Mouse (Mus musculus) lung, postnatal 36 days (tissue): ENCODE data around the gene A3galt2.

Source experiments
- DNase-seq: peaks from one replicate; pipeline ENCODE4 v3.0.0; 2022; ENCODE audit warnings: mixed read lengths

Gene A3galt2

GRCm38 (mm10) chr4:128760029-128760428 lies 4.9 kb downstream of the A3galt2 start:
- DNase-seq, result no peak

GRCm38 (mm10) chr4:128766929-128767328 lies 11.8 kb downstream of the A3galt2 start:
- DNase-seq, result no peak

GRCm38 (mm10) chr4:128768120-128768519 lies 13.0 kb downstream of the A3galt2 start:
- no peak for DNase-seq

DNA sequence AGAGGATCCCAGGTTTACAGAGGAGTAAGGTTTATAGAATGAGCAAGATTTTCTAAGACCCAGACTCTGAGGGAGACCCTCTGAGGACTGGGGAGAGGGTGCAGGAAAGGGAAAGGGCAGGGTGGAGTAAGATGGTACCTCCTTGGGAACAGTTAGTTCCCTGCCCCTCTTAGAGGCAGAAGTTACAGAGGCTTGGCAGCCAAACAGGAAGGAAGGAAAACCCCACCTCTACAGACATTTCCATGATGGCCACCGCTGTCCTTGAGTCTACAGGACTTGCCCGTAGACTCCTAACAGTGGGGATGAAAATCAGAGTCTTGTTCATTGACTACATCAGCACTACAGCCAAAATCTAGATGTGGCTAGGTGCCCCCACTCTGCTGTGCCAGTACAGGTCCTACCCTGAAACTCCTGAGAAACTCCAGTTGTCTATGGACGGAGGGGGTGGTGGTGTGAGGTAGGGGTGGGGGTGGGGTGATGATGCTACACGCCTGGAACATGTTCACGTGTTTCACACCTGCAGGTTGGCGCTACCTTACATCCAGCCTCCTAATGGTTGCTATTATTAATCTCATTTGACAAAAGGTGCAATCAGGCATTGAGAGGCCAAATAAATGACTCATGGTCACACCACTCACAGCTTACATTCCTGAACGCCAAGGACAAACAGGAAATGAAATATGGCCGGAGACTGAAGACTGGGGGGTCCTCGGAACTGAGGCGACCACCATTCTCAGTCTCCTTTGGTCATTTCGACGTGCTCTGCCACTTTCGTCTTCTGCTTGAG lies 14.6 kb downstream of the A3galt2 start:
- peak; percentile 50 for DNase-seq

- no peak for DNase-seq
These were observed 15.5 kb downstream of the A3galt2 start for GRCm38 (mm10) chr4:128770698-128771097.

DNA sequence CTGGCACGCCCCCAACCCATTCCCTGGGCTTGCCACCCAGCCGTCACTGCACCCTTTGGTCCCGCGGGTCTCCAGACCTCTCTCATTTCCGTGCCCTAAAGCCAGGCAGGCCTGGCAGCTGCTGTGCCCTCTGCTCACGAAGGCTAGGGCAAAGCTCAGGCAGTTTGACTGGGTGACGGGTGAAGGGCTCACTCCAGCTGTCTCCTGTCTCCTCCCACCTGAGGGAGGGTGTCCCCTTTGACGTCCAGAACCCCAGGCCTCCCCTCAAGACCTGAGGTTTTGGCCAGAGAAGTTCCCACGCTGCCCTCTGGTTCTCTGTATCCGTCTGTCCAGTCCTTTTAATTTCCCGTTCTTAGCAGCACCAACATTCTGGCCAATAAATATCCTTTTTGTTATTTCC lies 18.7 kb downstream of the A3galt2 start:
- DNase-seq, result no peak

- DNase-seq, result peak; percentile 85
These were observed 19.3 kb downstream of the A3galt2 start for GRCm38 (mm10) chr4:128774467-128774866.

DNA sequence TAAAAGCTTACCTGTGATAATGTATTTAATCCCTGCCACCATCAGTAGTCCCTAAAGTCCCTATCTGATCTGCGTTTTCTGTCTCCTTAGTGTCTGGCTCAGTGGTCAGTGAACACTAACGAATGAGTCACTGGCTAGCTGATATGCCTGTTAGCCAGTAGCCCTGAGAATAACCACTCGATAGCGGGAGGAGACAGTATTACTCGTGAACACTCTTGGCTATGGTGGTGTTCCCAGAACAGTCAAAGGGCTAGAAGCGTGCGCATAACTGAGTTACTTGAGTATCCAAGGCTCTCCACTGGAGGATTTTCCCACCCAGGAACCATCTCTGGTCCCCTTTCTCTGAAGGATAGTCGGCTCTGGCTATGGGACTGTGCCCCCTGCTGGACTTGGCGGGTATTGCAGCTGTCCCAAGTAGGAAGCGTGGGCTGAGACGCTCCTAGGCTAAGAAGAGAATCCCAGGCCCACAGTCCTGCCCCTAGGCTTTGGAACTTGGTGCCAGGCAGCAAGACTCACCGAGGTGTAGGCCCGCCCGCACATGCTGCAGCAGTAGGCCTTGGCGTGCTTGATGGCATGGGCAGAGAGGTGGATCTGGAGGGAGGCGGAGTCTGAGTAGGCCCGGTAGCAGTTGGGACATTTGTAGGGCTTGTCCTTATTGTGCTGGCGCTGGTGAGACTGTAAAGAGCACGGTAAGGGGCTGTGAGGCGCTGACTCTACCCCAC lies 21.6 kb downstream of the A3galt2 start:
- peak; percentile 87 for DNase-seq

GRCm38 (mm10) chr4:128777593-128777992 lies 22.4 kb downstream of the A3galt2 start:
- no peak for DNase-seq

GRCm38 (mm10) chr4:128782037-128782436 lies 26.9 kb downstream of the A3galt2 start:
- DNase-seq, result no peak

- DNase-seq, result no peak
These were observed 27.5 kb downstream of the A3galt2 start for GRCm38 (mm10) chr4:128782645-128783044.

- DNase-seq, result no peak
These were observed 29.9 kb downstream of the A3galt2 start for GRCm38 (mm10) chr4:128784950-128785631.

DNA sequence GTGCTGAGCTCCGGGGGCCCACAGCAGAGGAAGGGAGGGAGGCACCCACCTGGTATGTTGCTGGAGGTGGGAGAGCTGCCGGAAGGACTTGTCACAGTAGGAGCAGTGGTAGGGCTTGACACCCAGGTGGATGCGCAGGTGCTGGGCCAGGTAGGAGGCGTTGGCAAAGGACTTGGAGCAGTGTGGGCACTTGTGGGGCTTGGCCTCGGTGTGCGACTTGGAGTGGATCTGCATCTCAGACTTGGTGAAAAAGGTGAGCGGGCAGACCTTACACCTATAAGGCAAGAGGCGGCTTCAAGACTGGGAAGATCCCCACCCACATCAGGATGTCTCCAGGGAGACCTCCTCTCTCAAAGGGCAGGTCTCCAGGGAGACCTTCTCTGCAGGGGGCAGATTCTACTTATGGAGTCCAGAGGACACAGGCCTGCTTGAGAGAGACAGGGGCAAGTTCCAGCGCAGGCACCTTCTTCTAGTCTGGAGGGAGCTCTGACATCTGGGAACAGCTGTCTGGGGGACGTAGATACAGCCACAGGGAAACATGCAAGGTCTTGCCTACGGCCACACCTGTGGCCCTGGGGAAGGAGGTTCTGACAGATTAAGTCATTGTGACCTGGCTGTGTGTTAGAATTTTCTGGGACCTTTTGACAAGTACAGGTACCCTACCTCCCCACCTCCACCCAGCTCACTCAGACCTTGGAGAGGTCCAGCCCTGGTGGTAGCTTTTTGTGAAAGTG lies 30.9 kb downstream of the A3galt2 start:
- DNase-seq, result no peak

GRCm38 (mm10) chr4:128787023-128787939 lies 32.1 kb downstream of the A3galt2 start:
- DNase-seq, result no peak

GRCm38 (mm10) chr4:128788108-128788507 lies 32.9 kb downstream of the A3galt2 start:
- DNase-seq, result no peak

GRCm38 (mm10) chr4:128789646-128790045 lies 34.5 kb downstream of the A3galt2 start:
- DNase-seq, result peak; percentile 74

- peak; percentile 53 for DNase-seq
These were observed 38.5 kb downstream of the A3galt2 start for GRCm38 (mm10) chr4:128793710-128794109.

DNA sequence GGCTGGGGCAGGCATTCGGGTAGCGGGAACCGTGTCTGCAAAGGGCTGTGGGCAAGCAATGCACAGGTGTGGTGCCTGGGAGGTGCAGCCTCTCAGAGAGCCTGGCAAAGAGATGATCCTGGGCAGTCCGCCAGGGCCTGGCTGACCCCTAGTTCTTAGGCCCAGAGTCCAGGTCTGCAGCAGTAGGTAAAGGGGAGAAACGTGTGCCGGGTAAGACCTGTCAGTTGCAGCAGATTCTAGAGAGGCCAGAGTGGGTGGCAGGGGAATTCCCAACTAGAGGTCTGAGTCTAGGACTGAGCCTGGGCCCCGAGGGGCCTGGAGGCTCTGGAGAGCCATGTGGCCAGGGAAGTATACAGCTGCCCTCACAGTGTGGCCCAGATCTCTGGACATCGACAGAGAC lies 39.0 kb downstream of the A3galt2 start:
- DNase-seq, result no peak

- DNase-seq, result peak; percentile 34
These were observed 40.4 kb downstream of the A3galt2 start for GRCm38 (mm10) chr4:128795596-128795995.

- DNase-seq, result no peak
These were observed 41.6 kb downstream of the A3galt2 start for GRCm38 (mm10) chr4:128796788-128797187.

- DNase-seq, result peak; percentile 74
These were observed 46.7 kb downstream of the A3galt2 start for GRCm38 (mm10) chr4:128801675-128802465.
